Mouse (Mus musculus): ENCODE measurements around the gene Appbp2. TPM values are rescaled to one million over a fixed set of nuclear protein-coding genes. Genes with fewer than 3 reads are reported as not detected.

The Appbp2 gene
- polyA plus RNA-seq, 1 experiment = 11.5 TPM

DNA sequence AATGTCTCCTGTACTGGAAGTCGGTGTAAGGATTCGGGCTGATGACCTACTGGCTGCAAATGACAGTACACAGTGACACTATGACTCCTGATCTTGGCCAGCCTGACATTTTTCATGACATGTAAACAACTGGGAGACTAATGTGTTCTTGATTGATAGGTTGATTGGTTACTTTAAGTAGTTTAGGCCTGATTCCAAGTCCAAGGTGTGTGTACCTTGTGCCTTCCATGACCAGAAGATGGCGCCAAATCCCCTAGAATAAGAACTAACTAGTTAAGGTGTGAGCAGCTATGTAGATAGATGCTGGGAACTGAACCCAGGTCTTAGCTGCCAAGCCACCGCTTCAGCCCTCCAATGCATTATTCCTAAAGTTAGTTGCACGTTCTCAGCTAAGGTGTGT lies 50.8 kb downstream of the Appbp2 start:
- TF ChIP-seq POLR2A (IDR thresholded peaks at IDR 0.05; ENCODE audit: low read depth, low read length) (no peak), CTCF (conservative IDR thresholded peaks at IDR 0.05; ENCODE audit: insufficient read depth, insufficient read length, low read depth, low read length) (peak; percentile 53)
- Histone ChIP-seq H3K36me3 (ENCODE audit: control insufficient read depth, insufficient read depth, low read length) (no peaks in the 10 kb centered on the region; the same call in 1 of the 2 replicates), H3K4me1 (ENCODE audit: control insufficient read depth, insufficient read depth, low read length) (peaks cover 3% of the 10 kb centered on the region; the same call in 1 of the 2 replicates), H3K27ac (ENCODE audit: insufficient read depth, low read depth, low read length) (no peak overlapping the region), H3K27me3 (replicated peaks; ENCODE audit: control insufficient read depth, insufficient read depth, low read length) (no peaks in the 10 kb centered on the region), H3K4me3 (ENCODE audit: insufficient read depth, low read depth, low read length) (no peak overlapping the region)
- 81% methylated on average over 5 of the region's 5 CpGs for WGBS
- DNase-seq = peak; percentile 69

GRCm38 (mm10) chr11:85183284-85183779 lies 51.6 kb downstream of the Appbp2 start:
- TF ChIP-seq POLR2A (IDR thresholded peaks at IDR 0.05; ENCODE audit: low read depth, low read length) (no peak), CTCF (conservative IDR thresholded peaks at IDR 0.05; ENCODE audit: insufficient read depth, insufficient read length, low read depth, low read length) (no peak)
- no peak overlapping the region for H3K27ac ChIP-seq (ENCODE audit: insufficient read depth, low read depth, low read length)
- 17% methylated on average over 13 of the region's 13 CpGs for WGBS
- no peak for DNase-seq
- peaks cover 3% of the 10 kb centered on the region; the same call in 1 of the 2 replicates for H3K4me1 ChIP-seq (ENCODE audit: control insufficient read depth, insufficient read depth, low read length)
- peak overlapping the region; percentile 31 for H3K4me3 ChIP-seq (ENCODE audit: insufficient read depth, low read depth, low read length)
- no peaks in the 10 kb centered on the region for H3K27me3 ChIP-seq (replicated peaks; ENCODE audit: control insufficient read depth, insufficient read depth, low read length)
- no peaks in the 10 kb centered on the region for H3K36me3 ChIP-seq (ENCODE audit: control insufficient read depth, insufficient read depth, low read length)

GRCm38 (mm10) chr11:85182617-85183283 lies 52.2 kb downstream of the Appbp2 start:
- TF ChIP-seq POLR2A (IDR thresholded peaks at IDR 0.05; ENCODE audit: low read depth, low read length) (no peak), CTCF (conservative IDR thresholded peaks at IDR 0.05; ENCODE audit: insufficient read depth, insufficient read length, low read depth, low read length) (peak; percentile 80)
- no peaks in the 10 kb centered on the region for H3K27me3 ChIP-seq (replicated peaks; ENCODE audit: control insufficient read depth, insufficient read depth, low read length)
- H3K4me1 ChIP-seq (ENCODE audit: control insufficient read depth, insufficient read depth, low read length) = peaks cover 3% of the 10 kb centered on the region; the same call in 1 of the 2 replicates
- no peak overlapping the region for H3K27ac ChIP-seq (ENCODE audit: insufficient read depth, low read depth, low read length)
- WGBS = 6% methylated on average over 20 of the region's 20 CpGs
- peak; percentile 62 for DNase-seq
- H3K4me3 ChIP-seq (ENCODE audit: insufficient read depth, low read depth, low read length) = peak overlapping the region; percentile 31
- H3K36me3 ChIP-seq (ENCODE audit: control insufficient read depth, insufficient read depth, low read length) = no peaks in the 10 kb centered on the region

GRCm38 (mm10) chr11:85178413-85178812 lies 56.5 kb downstream of the Appbp2 start:
- Histone ChIP-seq H3K36me3 (ENCODE audit: control insufficient read depth, insufficient read depth, low read length) (no peaks in the 10 kb centered on the region), H3K27me3 (replicated peaks; ENCODE audit: control insufficient read depth, insufficient read depth, low read length) (no peaks in the 10 kb centered on the region), H3K4me1 (ENCODE audit: control insufficient read depth, insufficient read depth, low read length) (peaks cover 3% of the 10 kb centered on the region; the same call in 1 of the 2 replicates), H3K4me3 (ENCODE audit: insufficient read depth, low read depth, low read length) (no peak overlapping the region), H3K27ac (ENCODE audit: insufficient read depth, low read depth, low read length) (no peak overlapping the region)
- 81% methylated on average over 4 of the region's 4 CpGs for WGBS
- DNase-seq = no peak
- no peak for TF ChIP-seq POLR2A (IDR thresholded peaks at IDR 0.05; ENCODE audit: low read depth, low read length)
- no peak for TF ChIP-seq CTCF (conservative IDR thresholded peaks at IDR 0.05; ENCODE audit: insufficient read depth, insufficient read length, low read depth, low read length)

GRCm38 (mm10) chr11:85177761-85178160 lies 57.2 kb downstream of the Appbp2 start:
- Histone ChIP-seq H3K36me3 (ENCODE audit: control insufficient read depth, insufficient read depth, low read length) (no peaks in the 10 kb centered on the region), H3K27me3 (replicated peaks; ENCODE audit: control insufficient read depth, insufficient read depth, low read length) (no peaks in the 10 kb centered on the region), H3K4me1 (ENCODE audit: control insufficient read depth, insufficient read depth, low read length) (no peaks in the 10 kb centered on the region), H3K27ac (ENCODE audit: insufficient read depth, low read depth, low read length) (no peak overlapping the region), H3K4me3 (ENCODE audit: insufficient read depth, low read depth, low read length) (no peak overlapping the region)
- no peak for DNase-seq
- WGBS = 81% methylated on average over 6 of the region's 6 CpGs
- no peak for TF ChIP-seq POLR2A (IDR thresholded peaks at IDR 0.05; ENCODE audit: low read depth, low read length)
- TF ChIP-seq CTCF (conservative IDR thresholded peaks at IDR 0.05; ENCODE audit: insufficient read depth, insufficient read length, low read depth, low read length) = no peak

DNA sequence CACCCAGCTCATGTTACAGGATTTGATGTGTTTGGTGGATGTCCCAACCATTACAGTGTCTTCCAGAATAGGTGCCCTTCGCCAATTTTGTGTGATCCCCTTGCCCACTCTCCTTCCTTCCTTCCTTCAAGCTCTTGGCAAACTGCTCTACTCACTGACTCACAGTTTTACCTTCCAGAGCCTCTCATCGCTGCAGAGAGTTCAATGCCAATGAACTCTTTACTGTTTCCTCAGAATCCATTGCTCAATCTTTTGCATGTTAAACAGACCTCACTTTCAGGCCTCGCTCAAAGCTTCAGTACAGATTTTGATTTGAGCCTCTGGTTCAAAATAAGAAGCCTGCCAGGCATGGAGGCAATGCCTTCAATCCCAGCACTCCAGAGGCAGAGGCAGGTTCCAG lies 59.0 kb downstream of the Appbp2 start:
- DNase-seq = no peak
- Histone ChIP-seq H3K4me3 (ENCODE audit: insufficient read depth, low read depth, low read length) (no peak overlapping the region), H3K27me3 (replicated peaks; ENCODE audit: control insufficient read depth, insufficient read depth, low read length) (no peaks in the 10 kb centered on the region), H3K4me1 (ENCODE audit: control insufficient read depth, insufficient read depth, low read length) (0 out of 2 replicates have a peak, but pooled peaks cover 2% of the 10 kb centered on the region), H3K27ac (ENCODE audit: insufficient read depth, low read depth, low read length) (no peak overlapping the region), H3K36me3 (ENCODE audit: control insufficient read depth, insufficient read depth, low read length) (no peaks in the 10 kb centered on the region)
- no peak for TF ChIP-seq POLR2A (IDR thresholded peaks at IDR 0.05; ENCODE audit: low read depth, low read length)
- TF ChIP-seq CTCF (conservative IDR thresholded peaks at IDR 0.05; ENCODE audit: insufficient read depth, insufficient read length, low read depth, low read length) = no peak
- WGBS = 66% methylated on average over 3 of the region's 3 CpGs

- Histone ChIP-seq H3K4me3 (ENCODE audit: insufficient read depth, low read depth, low read length) (no peak overlapping the region), H3K36me3 (ENCODE audit: control insufficient read depth, insufficient read depth, low read length) (no peaks in the 10 kb centered on the region), H3K27ac (ENCODE audit: insufficient read depth, low read depth, low read length) (no peak overlapping the region), H3K27me3 (replicated peaks; ENCODE audit: control insufficient read depth, insufficient read depth, low read length) (no peaks in the 10 kb centered on the region), H3K4me1 (ENCODE audit: control insufficient read depth, insufficient read depth, low read length) (peaks cover 5% of the 10 kb centered on the region; the same call in 1 of the 2 replicates)
- WGBS = 19% methylated on average over 2 of the region's 2 CpGs
- no peak for DNase-seq
- no peak for TF ChIP-seq POLR2A (IDR thresholded peaks at IDR 0.05; ENCODE audit: low read depth, low read length)
- no peak for TF ChIP-seq CTCF (conservative IDR thresholded peaks at IDR 0.05; ENCODE audit: insufficient read depth, insufficient read length, low read depth, low read length)
Measured at GRCm38 (mm10) chr11:85170833-85171232, 64.1 kb downstream of the Appbp2 start.

Measured in kidney, adult 2 months (tissue).